Mouse (Mus musculus) right cerebral cortex, postnatal 14 days (tissue): ENCODE measurements around the gene Gm10031.
"Not testable (repeated sequence)": the region's sequence is repeated elsewhere in the genome, so short reads cannot be mapped to it uniquely, and the experiment has no call there.

Source experiments
- DNase-seq: peaks from one replicate; pipeline ENCODE4 v3.0.0; 2022

The Gm10031 gene

DNA sequence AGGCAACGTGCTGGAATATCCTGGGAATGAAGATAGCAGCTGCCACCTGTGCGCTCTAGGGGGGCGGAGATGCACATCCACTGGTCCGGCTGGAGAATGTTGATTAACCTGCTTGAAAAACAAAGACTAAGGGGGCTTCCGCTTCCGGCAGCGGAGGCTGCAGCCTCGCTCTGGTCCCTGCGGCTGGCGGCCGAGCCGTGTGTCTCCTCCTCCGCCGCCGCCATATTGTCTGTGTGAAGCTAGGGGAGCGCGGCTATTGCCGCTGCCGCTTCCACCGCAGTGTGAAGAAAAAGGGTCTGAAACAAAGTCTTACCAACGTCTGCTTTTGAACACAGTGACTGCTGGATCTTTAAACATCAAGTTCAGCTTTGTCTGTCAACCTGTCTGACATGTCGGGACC is at the start of gene Gm10031:
Gm10031 (plus strand) TSS at position 171 of the 400 bp plus-strand sequence.
- not testable (repeated sequence) for DNase-seq

GRCm38 (mm10) chr1:156474854-156475253 is 49.0 kb upstream of the Gm10031 start:
- no peak for DNase-seq

GRCm38 (mm10) chr1:156476016-156476415 is 47.8 kb upstream of the Gm10031 start:
- DNase-seq = no peak

- DNase-seq = no peak
Measured at GRCm38 (mm10) chr1:156476535-156476934, 47.3 kb upstream of the Gm10031 start.

- no peak for DNase-seq
Measured at GRCm38 (mm10) chr1:156481826-156482225, 42.0 kb upstream of the Gm10031 start.

- DNase-seq = no peak
Measured at GRCm38 (mm10) chr1:156487498-156487897, 36.3 kb upstream of the Gm10031 start.

- DNase-seq = no peak
Measured at GRCm38 (mm10) chr1:156488031-156488430, 35.8 kb upstream of the Gm10031 start.

GRCm38 (mm10) chr1:156491226-156491796 is 32.5 kb upstream of the Gm10031 start:
- DNase-seq = no peak

GRCm38 (mm10) chr1:156495025-156495424 is 28.8 kb upstream of the Gm10031 start:
- no peak for DNase-seq

DNA sequence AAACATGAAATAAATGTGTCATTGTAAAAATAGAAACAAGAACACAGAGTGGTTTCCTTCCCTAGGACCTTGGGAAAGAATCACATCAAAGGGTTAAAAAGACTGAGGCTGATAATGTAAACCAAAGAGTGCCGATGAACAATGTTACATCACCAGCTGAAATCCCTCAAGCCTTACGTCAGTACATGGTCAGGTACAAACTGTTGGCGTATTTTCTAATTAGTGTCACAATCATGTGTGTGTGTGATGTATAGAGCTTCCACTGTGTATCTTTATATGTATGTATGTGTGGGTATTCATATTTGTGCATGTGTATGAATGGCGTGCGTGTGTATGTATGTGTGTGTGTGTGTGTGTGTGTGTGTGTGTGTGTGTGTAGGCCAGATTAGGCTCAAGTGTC is 26.9 kb upstream of the Gm10031 start:
- DNase-seq = no peak

DNA sequence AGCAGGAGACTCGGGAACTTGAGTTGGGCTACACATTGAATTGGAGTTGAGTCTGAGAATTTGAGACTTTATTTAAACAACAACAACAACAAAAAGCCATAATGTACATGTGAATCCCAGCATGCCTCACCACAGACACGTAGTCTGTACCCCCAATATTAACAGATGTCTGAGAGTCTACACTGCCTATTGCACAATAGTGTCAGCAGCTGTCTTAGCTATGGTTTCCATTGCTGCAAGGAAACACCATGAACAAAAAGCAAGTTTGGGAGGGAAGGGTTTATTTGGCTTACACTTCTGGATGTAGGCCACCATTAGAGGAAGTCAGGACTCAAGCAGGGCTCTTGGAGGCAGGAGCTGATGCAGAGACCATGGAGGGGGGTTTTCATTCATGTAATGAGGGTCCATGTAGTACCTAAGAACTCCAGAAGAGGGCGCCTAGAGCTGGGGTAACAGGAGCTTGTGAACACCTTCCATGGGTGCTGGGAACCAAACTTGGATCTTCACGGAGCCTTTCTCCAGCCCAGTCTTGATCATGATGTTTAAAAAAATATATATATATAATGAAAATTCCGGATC is 18.8 kb upstream of the Gm10031 start:
- DNase-seq = no peak

GRCm38 (mm10) chr1:156505901-156506300 is 17.9 kb upstream of the Gm10031 start:
- no peak for DNase-seq

GRCm38 (mm10) chr1:156507753-156508152 is 16.1 kb upstream of the Gm10031 start:
- DNase-seq = no peak

GRCm38 (mm10) chr1:156520136-156520780 is 3.6 kb upstream of the Gm10031 start:
- DNase-seq = no peak

DNA sequence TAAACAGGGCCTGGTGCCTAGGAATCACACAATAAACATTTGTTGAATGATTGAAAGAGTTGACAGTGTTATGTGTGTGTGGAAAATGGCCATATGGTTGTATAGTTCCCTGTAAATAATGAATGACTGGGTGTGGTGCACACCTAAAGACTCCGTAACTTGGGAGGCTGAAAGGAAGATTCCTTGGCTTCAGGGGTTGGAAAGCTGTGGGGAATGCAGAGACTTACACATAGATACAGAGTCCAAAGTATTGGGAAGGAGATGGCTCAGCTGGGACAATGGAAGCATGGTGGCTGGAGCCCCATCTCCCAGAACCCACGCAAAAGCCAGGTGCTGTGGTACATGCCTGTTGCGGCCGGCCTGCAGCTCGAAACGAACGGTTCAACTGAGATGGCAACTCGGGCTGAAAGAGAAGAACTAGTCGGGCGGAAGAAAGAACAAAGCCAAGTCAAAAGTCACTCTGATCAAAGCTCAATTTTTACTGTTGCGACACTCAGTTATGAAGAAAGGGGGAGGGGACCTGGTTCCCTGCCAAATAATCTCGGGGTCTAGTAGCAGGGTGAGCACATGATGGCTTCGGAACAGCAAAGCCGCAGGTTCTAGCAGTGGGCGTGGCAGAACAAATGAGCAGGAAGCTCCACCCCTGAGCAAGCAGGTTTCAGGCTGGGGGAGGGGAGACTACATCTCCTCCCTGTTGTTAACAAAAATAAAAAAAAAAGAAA is 1.9 kb upstream of the Gm10031 start:
- DNase-seq = no peak

DNA sequence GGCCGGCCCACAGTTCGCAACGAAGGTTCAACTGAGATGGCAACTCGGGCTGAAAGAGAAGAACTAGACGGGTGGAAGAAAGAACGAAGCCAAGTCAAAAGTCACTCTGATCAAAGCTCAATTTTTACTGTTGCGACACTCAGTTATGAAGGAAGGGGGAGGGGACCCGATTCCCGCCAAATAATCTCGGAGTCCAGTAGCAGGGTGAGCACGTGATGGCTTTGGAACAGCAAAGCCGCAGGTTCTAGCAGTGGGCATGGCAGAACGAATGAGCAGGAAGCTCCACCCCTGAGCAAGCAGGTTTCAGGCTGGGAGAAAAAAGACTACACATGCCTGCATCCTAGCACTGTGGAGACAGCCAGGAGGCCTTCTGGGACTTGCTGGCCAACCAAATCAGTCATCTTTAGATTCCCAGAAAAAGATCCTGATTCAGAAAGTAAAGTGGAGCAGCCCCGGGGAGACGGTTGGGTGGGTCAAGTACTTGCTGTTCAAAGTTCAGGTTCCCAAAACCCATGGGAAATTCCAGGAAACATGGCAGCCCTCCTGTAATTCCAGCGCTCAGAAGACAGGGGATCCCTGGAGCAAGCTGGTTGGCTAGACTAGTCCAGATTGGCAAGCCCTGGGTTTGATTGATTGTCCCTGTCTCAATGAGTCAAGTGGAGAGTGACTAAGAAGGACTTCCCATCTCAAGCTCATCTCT is 8.8 kb downstream of the Gm10031 start:
- DNase-seq = not testable (repeated sequence)

- no peak for DNase-seq
Measured at GRCm38 (mm10) chr1:156533483-156533882, 9.7 kb downstream of the Gm10031 start.

DNA sequence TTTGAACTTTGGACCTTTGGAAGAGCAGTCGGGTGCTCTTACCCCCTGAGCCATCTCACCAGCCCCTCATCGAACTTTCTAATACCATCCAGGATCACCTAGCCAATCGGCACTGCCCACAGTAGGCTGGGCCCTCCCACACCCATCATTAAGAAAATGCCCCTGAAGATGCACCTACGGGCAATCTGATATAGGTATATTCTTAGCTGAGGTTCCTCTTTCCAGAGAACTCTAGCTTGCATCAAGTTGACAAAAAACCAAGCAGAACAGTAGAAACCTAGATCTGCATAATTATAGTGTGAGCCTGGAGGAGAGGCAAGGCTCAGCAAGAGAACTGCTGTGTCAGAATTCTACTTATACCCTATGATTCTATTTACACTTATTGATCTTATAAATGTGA is 10.1 kb downstream of the Gm10031 start:
- DNase-seq = no peak

- DNase-seq = no peak
Measured at GRCm38 (mm10) chr1:156537031-156537430, 13.2 kb downstream of the Gm10031 start.

DNA sequence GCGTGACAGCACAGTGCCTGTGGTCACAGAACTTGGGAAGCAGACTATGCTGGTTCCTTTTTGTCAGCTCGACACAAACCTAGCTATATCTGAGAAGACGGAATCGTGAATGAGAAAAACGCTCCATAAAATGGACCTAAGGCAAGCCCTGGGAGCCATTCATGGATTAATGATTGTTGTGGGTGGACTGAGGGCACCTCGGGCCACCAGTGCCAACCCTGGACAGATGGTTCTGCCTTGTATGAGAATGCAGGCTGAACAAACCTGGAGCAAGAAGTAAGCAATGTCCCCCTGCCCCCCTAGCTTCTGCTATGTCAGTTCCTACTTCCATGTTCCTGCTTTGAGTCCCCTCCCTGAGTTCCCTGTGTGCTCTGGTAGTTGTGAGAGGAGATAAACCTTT is 13.9 kb downstream of the Gm10031 start:
- DNase-seq = no peak

- DNase-seq = no peak
Measured at GRCm38 (mm10) chr1:156538382-156538781, 14.6 kb downstream of the Gm10031 start.

- no peak for DNase-seq
Measured at GRCm38 (mm10) chr1:156539787-156540560, 16.2 kb downstream of the Gm10031 start.
